Mouse (Mus musculus): ENCODE data around the gene D10Jhu81e. TPM values are rescaled to one million over a fixed set of nuclear protein-coding genes. Genes with fewer than 3 reads are reported as not detected.

D10Jhu81e gene
- total and polyA plus RNA-seq, 3 experiments = 50.6 to 57.4 TPM; not detected in 1

DNA sequence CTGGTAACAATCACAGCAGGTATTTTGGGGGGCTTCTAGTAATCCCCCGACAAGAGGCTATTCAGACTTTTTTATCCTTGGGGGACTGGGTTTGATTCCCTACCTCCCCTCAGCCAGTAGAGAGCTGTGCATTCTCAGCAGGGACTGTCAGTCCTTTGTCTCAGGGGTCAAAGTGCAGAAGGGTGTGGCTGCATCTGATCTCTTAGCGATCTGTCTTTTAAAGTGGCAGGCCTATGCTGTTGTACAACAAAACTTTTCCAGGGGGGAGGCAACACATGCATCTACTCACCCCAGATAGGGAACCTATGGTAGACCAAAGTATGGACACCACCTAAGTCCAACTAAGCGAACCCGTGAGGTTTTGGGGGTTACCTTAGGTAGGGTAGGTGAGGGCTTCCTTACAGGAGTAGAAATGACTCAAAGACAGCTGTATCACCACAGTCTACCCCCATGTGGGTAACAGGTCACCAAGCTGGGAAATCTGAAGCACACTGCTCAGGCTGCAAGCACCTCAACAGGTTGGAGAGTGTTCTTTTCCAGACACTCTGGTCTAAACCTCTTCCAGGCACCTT is 55.0 kb downstream of the D10Jhu81e start:
- H3K4me1 ChIP-seq (ENCODE audit: control insufficient read depth in 1 of 2, insufficient read depth in 2 of 2, low read length in 2 of 2) = no peaks in the 10 kb centered on the region
- no peaks in the 10 kb centered on the region for H3K36me3 ChIP-seq (ENCODE audit: control insufficient read depth in 1 of 2, insufficient read depth in 2 of 2, low read length in 2 of 2)
- no peaks in the 10 kb centered on the region for H3K9me3 ChIP-seq (replicated peaks; ENCODE audit: insufficient read depth, low read length)
- H3K79me2 ChIP-seq (ENCODE audit: control insufficient read depth, insufficient read depth, low read length, poor library complexity) = no peaks in the 10 kb centered on the region
- H3K9ac ChIP-seq (ENCODE audit: control insufficient read depth, low read depth, low read length, poor library complexity, severe bottlenecking) = no peak overlapping the region
- DNase-seq (ENCODE audit: low read depth, low spot score) = no peak
- no peaks in the 10 kb centered on the region; a peak in 2 of 4 replicates for H3K27me3 ChIP-seq (ENCODE audit: control insufficient read depth in 1 of 2, insufficient read depth in 2 of 2, low read length in 2 of 2)
- H3K4me3 ChIP-seq (ENCODE audit: control insufficient read depth in 1 of 2, insufficient read depth in 1 of 2, low read depth in 2 of 2, low read length in 2 of 2) = no peak overlapping the region
- no peak overlapping the region for H3K27ac ChIP-seq (ENCODE audit: control insufficient read depth, low read depth, low read length)
- TF ChIP-seq SMC3 (IDR thresholded peaks at IDR 0.05; ENCODE audit: low read depth, low read length) (no peak), ETS1 (IDR thresholded peaks at IDR 0.05; ENCODE audit: low read depth, low read length) (no peak), USF2 (IDR thresholded peaks at IDR 0.05; ENCODE audit: borderline replicate concordance in 1 of 2, insufficient read depth in 1 of 2, low read depth in 1 of 2, low read length in 2 of 2) (no peak), BHLHE40 (IDR thresholded peaks at IDR 0.05; ENCODE audit: borderline replicate concordance, low read depth, low read length) (no peak), ZMIZ1 (IDR thresholded peaks at IDR 0.05; ENCODE audit: low read depth, low read length) (no peak), ZNF384 (IDR thresholded peaks at IDR 0.05; ENCODE audit: low read depth, low read length) (no peak), MEF2A (IDR thresholded peaks at IDR 0.05; ENCODE audit: extremely low read depth, insufficient replicate concordance, low read depth, low read length, poor library complexity, severe bottlenecking) (no peak)

Other genes starting within 250 kb of the D10Jhu81e start
- gene Trpm2, start 199.2 kb downstream of the D10Jhu81e start, total RNA-seq (2012; rRNA removed) = 5.7 and 7.8 TPM in 2 replicates
- 10 to 100 TPM in 1 of 2 experiments, not detected in 1; 18.5 TPM for gene Trpm2, start 199.2 kb downstream of the D10Jhu81e start, polyA plus RNA-seq (2012; ENCODE audit: insufficient read depth in 1 of 2, insufficient read length in 2 of 2, low read depth in 1 of 2, low replicate concordance in 2 of 2, missing spikeins in 1 of 2)
- gene 1810043G02Rik, start 191.3 kb downstream of the D10Jhu81e start, total RNA-seq (2012; rRNA removed) = 9.3 and 10.7 TPM in 2 replicates
- gene 1810043G02Rik, start 191.3 kb downstream of the D10Jhu81e start, polyA plus RNA-seq (2012; ENCODE audit: insufficient read depth in 1 of 2, insufficient read length in 2 of 2, low read depth in 1 of 2, low replicate concordance in 2 of 2, missing spikeins in 1 of 2) = 10 to 100 TPM in 1 of 2 experiments, not detected in 1; 15.6 TPM
- gene Pfkl, start 159.7 kb downstream of the D10Jhu81e start, total RNA-seq (2012; rRNA removed) = 84.8 and 165 TPM in 2 replicates
- gene Pfkl, start 159.7 kb downstream of the D10Jhu81e start, polyA plus RNA-seq (2012; ENCODE audit: insufficient read depth in 1 of 2, insufficient read length in 2 of 2, low read depth in 1 of 2, low replicate concordance in 2 of 2, missing spikeins in 1 of 2) = 100 to 1,000 TPM in 1 of 2 experiments, not detected in 1; 267 TPM
- not detected in 2 replicates for gene Dnmt3l, start 127.8 kb downstream of the D10Jhu81e start, total RNA-seq (2012; rRNA removed)
- gene Dnmt3l, start 127.8 kb downstream of the D10Jhu81e start, polyA plus RNA-seq (2012; ENCODE audit: insufficient read depth in 1 of 2, insufficient read length in 2 of 2, low read depth in 1 of 2, low replicate concordance in 2 of 2, missing spikeins in 1 of 2) = not detected
- not detected in 2 replicates for gene Aire, start 126.2 kb downstream of the D10Jhu81e start, total RNA-seq (2012; rRNA removed)
- gene Aire, start 126.2 kb downstream of the D10Jhu81e start, polyA plus RNA-seq (2012; ENCODE audit: insufficient read depth in 1 of 2, insufficient read length in 2 of 2, low read depth in 1 of 2, low replicate concordance in 2 of 2, missing spikeins in 1 of 2) = under 1 TPM in 1 of 2 experiments, not detected in 1; 0.17 TPM
- gene Icosl, start 100.5 kb downstream of the D10Jhu81e start, total RNA-seq (2012; rRNA removed) = not detected in 2 replicates
- not detected for gene Icosl, start 100.5 kb downstream of the D10Jhu81e start, polyA plus RNA-seq (2012; ENCODE audit: insufficient read depth in 1 of 2, insufficient read length in 2 of 2, low read depth in 1 of 2, low replicate concordance in 2 of 2, missing spikeins in 1 of 2)
- 73.8 and 91.5 TPM in 2 replicates for gene Pwp2, start 15.4 kb upstream of the D10Jhu81e start, total RNA-seq (2012; rRNA removed)
- 10 to 100 TPM; 49.6 to 62.4 TPM for gene Pwp2, start 15.4 kb upstream of the D10Jhu81e start, polyA plus RNA-seq (2012; ENCODE audit: insufficient read depth in 1 of 2, insufficient read length in 2 of 2, low read depth in 1 of 2, low replicate concordance in 2 of 2, missing spikeins in 1 of 2)
- 26.0 and 26.1 TPM in 2 replicates for gene Trappc10, start 74.9 kb upstream of the D10Jhu81e start, total RNA-seq (2012; rRNA removed)
- 10 to 100 TPM in 1 of 2 experiments, not detected in 1; 35.5 TPM for gene Trappc10, start 74.9 kb upstream of the D10Jhu81e start, polyA plus RNA-seq (2012; ENCODE audit: insufficient read depth in 1 of 2, insufficient read length in 2 of 2, low read depth in 1 of 2, low replicate concordance in 2 of 2, missing spikeins in 1 of 2)
- gene Agpat3, start 182.7 kb upstream of the D10Jhu81e start, total RNA-seq (2012; rRNA removed) = not detected in 2 replicates
- under 1 TPM in 1 of 2 experiments, not detected in 1; 0.07 TPM for gene Agpat3, start 182.7 kb upstream of the D10Jhu81e start, polyA plus RNA-seq (2012; ENCODE audit: insufficient read depth in 1 of 2, insufficient read length in 2 of 2, low read depth in 1 of 2, low replicate concordance in 2 of 2, missing spikeins in 1 of 2)
- 241 and 273 TPM in 2 replicates for gene Rrp1, start 243.3 kb upstream of the D10Jhu81e start, total RNA-seq (2012; rRNA removed)
- gene Rrp1, start 243.3 kb upstream of the D10Jhu81e start, polyA plus RNA-seq (2012; ENCODE audit: insufficient read depth in 1 of 2, insufficient read length in 2 of 2, low read depth in 1 of 2, low replicate concordance in 2 of 2, missing spikeins in 1 of 2) = 100 to 1,000 TPM in 1 of 2 experiments, not detected in 1; 417 TPM